Mouse (Mus musculus) thymus, postnatal 4 days (tissue): Measurements from ENCODE around the gene Gmds.

Source experiments
- DNase-seq: peaks from one replicate; pipeline ENCODE4 v3.0.0; 2021

Gmds gene

GRCm38 (mm10) chr13:31943482-31944275 lies 394.9 kb downstream of the Gmds start:
- no peak for DNase-seq

- DNase-seq = no peak
These were observed 409.2 kb downstream of the Gmds start for GRCm38 (mm10) chr13:31929299-31929698.

GRCm38 (mm10) chr13:31926599-31926998 lies 411.9 kb downstream of the Gmds start:
- DNase-seq = no peak

GRCm38 (mm10) chr13:31924506-31924905 lies 414.0 kb downstream of the Gmds start:
- no peak for DNase-seq

- DNase-seq = no peak
These were observed 418.8 kb downstream of the Gmds start for GRCm38 (mm10) chr13:31919716-31920115.

GRCm38 (mm10) chr13:31917387-31917786 lies 421.2 kb downstream of the Gmds start:
- no peak for DNase-seq

- DNase-seq = no peak
These were observed 422.8 kb downstream of the Gmds start for GRCm38 (mm10) chr13:31915748-31916147.

GRCm38 (mm10) chr13:31914901-31915587 lies 423.5 kb downstream of the Gmds start:
- DNase-seq = no peak

GRCm38 (mm10) chr13:31911956-31912355 lies 426.6 kb downstream of the Gmds start:
- DNase-seq = no peak

- DNase-seq = no peak
These were observed 427.2 kb downstream of the Gmds start for GRCm38 (mm10) chr13:31911362-31911761.

- no peak for DNase-seq
These were observed 429.5 kb downstream of the Gmds start for GRCm38 (mm10) chr13:31909031-31909430.

GRCm38 (mm10) chr13:31906514-31906913 lies 432.0 kb downstream of the Gmds start:
- DNase-seq = no peak

GRCm38 (mm10) chr13:31900191-31900590 lies 438.3 kb downstream of the Gmds start:
- no peak for DNase-seq

- no peak for DNase-seq
These were observed 439.1 kb downstream of the Gmds start for GRCm38 (mm10) chr13:31899392-31899791.

- DNase-seq = no peak
These were observed 441.0 kb downstream of the Gmds start for GRCm38 (mm10) chr13:31897493-31897892.

GRCm38 (mm10) chr13:31894511-31894910 lies 444.0 kb downstream of the Gmds start:
- DNase-seq = no peak

- DNase-seq = no peak
These were observed 445.5 kb downstream of the Gmds start for GRCm38 (mm10) chr13:31892913-31893514.

GRCm38 (mm10) chr13:31888500-31888899 lies 450.0 kb downstream of the Gmds start:
- DNase-seq = no peak

GRCm38 (mm10) chr13:31885769-31886168 lies 452.8 kb downstream of the Gmds start:
- DNase-seq = no peak

- DNase-seq = no peak
These were observed 459.6 kb downstream of the Gmds start for GRCm38 (mm10) chr13:31878805-31879477.

- no peak for DNase-seq
These were observed 461.5 kb downstream of the Gmds start for GRCm38 (mm10) chr13:31877061-31877460.

- no peak for DNase-seq
These were observed 464.1 kb downstream of the Gmds start for GRCm38 (mm10) chr13:31874427-31874826.

GRCm38 (mm10) chr13:31873269-31873668 lies 465.3 kb downstream of the Gmds start:
- no peak for DNase-seq
